Mouse (Mus musculus) E14TG2a.4 (cell line): ENCODE results near the gene Foxn2.

ENCODE experiments used
- CTCF ChIP-seq: conservative IDR thresholded peaks from 2 replicates; pipeline ENCODE4 v1.5.1; 2014; ENCODE audit warnings: low read length
- NANOG ChIP-seq: IDR thresholded peaks from 2 replicates; pipeline ENCODE4 v1.6.1; 2014; ENCODE audit warnings: borderline replicate concordance, low read length, mixed read lengths
- POU5F1 ChIP-seq: IDR thresholded peaks from 2 replicates; pipeline ENCODE4 v1.6.1; 2014; ENCODE audit warnings: low read length, borderline replicate concordance

DNA sequence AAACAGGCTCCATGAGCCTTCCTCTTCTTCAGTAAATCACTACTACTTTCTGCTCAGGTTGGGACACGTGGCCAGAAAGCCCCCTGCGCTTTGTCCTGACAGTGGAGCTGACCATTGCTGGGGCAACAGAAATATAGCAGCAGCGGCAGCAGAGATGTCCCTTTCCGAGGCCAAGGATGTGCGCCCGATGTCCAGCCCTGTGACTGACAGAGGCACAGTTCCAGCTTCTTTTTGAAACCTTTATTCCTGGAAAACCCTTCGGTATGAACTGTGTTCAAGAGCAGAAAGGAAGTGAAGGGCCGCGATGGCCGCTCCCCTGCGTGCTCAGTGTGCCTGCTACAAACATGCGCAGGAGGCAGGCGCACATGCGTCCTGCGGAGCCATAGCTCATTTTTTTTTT is 65.4 kb downstream of the Foxn2 start:
- TF ChIP-seq CTCF (no peak), NANOG (no peak), POU5F1 (no peak)
